8 mouse cellular contexts compared by ENCODE assay signal in the genomic region with DNA sequence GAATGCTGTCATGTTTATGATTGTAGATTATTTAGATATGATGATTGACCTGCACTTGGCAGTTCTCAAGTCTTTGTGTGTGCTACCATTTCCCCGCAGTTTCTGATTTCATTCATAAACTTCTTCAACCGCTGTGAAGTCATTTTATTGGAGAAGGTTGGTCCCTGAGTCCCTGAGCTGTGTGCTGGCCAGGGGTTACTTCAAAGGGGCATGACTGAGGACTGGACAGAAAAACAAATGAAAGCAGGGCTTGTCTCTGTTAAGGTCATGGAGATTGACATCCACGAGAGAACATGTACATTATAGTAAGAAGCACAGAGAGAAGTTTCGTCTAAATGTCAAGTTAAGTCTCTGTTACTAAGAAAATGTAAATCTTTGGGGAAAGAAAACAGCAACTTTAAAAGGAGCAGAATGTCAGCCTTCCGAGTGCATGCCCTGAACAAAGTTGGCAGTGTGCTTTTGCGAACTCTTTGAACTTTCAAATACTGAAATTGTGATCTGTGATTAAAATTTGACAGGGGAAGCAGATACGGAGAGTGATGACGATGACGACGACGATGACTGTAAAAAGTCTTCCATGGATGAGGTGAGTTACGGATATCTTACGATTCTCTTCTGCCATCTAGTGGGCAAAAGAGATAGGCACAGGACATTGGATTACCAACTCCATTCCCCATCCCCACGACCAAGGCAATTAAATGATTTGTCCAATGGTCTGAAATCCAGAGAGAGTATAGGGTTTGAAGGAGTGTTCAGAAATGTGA.
DNase-seq lines count a peak whose midpoint lies in the region; ATAC-seq lines count a peak whose summit lies in the region.

No protein-coding gene starts in this region.

- peak; percentile 72; the same call in 1 of the 2 replicates for ATAC-seq in cerebellum, adult (ENCODE audit: insufficient number of reproducible peaks, low FRiP score, low TSS enrichment)
- peak; percentile 67 for ATAC-seq in forebrain, embryonic 12.5 days (ENCODE audit: low FRiP score)
- ATAC-seq in hindbrain, embryonic 14.5 days (ENCODE audit: low FRiP score): peak; percentile 70

- H3K36me3 ChIP-seq in forebrain, embryonic 12.5 days (replicated peaks): no peaks in the 10 kb centered on the region
- H3K36me3 ChIP-seq in hindbrain, embryonic 14.5 days (replicated peaks; ENCODE audit: control insufficient read depth, insufficient read depth): no peaks in the 10 kb centered on the region

- DNase-seq in testis, postnatal 10 days (ENCODE audit: low spot score): peak; percentile 43
- DNase-seq in testis, postnatal 14 days (ENCODE audit: low spot score): no peak
- peak; percentile 89 for DNase-seq in hindbrain, embryonic 14.5 days (ENCODE audit: low spot score)
- DNase-seq in layer of hippocampus, adult 9-10 months (ENCODE audit: low spot score): peak; percentile 76
- DNase-seq in lung, postnatal 36 days: peak; percentile 83
- DNase-seq in right cerebral cortex, postnatal 25 days: peak; percentile 30

- 12% methylated on average over 14 of the region's 14 CpGs for WGBS in forebrain, embryonic 12.5 days
- 12% methylated on average over 14 of the region's 14 CpGs for WGBS in hindbrain, embryonic 14.5 days

- no peak overlapping the region for H3K9ac ChIP-seq in forebrain, embryonic 12.5 days
- no peak overlapping the region for H3K9ac ChIP-seq in hindbrain, embryonic 14.5 days

- H3K27me3 ChIP-seq in forebrain, embryonic 12.5 days: peaks cover 5% of the 10 kb centered on the region; the same call in 1 of the 2 replicates
- H3K27me3 ChIP-seq in hindbrain, embryonic 14.5 days (ENCODE audit: control insufficient read depth, insufficient read depth, low read length): no peaks in the 10 kb centered on the region; the same call in 1 of the 2 replicates

- peak overlapping the region; percentile 18; the same call in 1 of the 2 replicates for H3K4me3 ChIP-seq in forebrain, embryonic 12.5 days (replicated peaks)
- no peak overlapping the region for H3K4me3 ChIP-seq in hindbrain, embryonic 14.5 days (replicated peaks; ENCODE audit: low read length)

- peaks cover 6% of the 10 kb centered on the region; the same call in 1 of the 2 replicates for H3K4me1 ChIP-seq in forebrain, embryonic 12.5 days
- H3K4me1 ChIP-seq in hindbrain, embryonic 14.5 days (replicated peaks; ENCODE audit: control insufficient read depth, insufficient read depth, low read length): no peaks in the 10 kb centered on the region

- H3K9me3 ChIP-seq in forebrain, embryonic 12.5 days: no peaks in the 10 kb centered on the region
- no peaks in the 10 kb centered on the region for H3K9me3 ChIP-seq in hindbrain, embryonic 14.5 days (ENCODE audit: control insufficient read depth, low read length)

- H3K27ac ChIP-seq in forebrain, embryonic 12.5 days: no peak overlapping the region
- H3K27ac ChIP-seq in hindbrain, embryonic 14.5 days: no peak overlapping the region

- H3K4me2 ChIP-seq in forebrain, embryonic 12.5 days: peak overlapping the region; percentile 50
- H3K4me2 ChIP-seq in hindbrain, embryonic 14.5 days (replicated peaks): peak overlapping the region; percentile 47
